Mouse (Mus musculus) adrenal gland, postnatal 10 days (tissue): ENCODE measurements around the gene C2cd6. TPM values are rescaled to one million over a fixed set of nuclear protein-coding genes. Genes with fewer than 3 reads are reported as not detected.

ENCODE experiments used
- DNase-seq: peaks from one replicate; pipeline ENCODE4 v3.0.0; 2021; ENCODE audit warnings: mixed read lengths
- long read RNA-seq, 2 experiments: library from polyadenylated mRNA; stranded (forward); transcript quantifications; one replicate each; pipeline ENCODE4 v2.0.0; 2021
- total RNA-seq, 2 experiments: library from RNA; stranded (reverse); gene quantifications; 2 replicates each; pipeline ENCODE4 v1.2.3; 2021

Gene C2cd6
- not detected for total RNA-seq
- long read RNA-seq, experiment 1: 0 reads
- long read RNA-seq, experiment 2: 0 reads

DNA sequence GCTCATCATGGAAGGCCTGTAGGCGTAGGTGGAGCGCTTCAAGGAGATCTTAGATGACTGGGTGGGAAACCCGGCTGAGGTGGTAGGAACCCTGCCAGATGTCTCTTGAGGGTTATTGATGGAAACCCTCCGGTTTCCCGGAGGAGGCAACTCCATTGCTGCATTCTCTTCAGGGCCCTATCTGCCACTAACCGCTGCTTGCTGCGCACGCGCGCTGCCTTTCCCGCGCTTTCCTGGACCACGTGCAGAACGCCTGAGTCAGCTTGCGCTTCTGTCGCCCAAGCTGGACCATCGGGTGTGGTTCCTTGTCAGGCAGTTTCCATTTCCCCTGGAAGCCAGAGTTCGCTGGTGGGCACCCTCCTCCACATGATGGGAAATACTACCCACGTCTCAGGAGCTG, at the start of gene C2cd6:
Gene C2cd6, minus strand, starts transcription at position 196 of the 400 bp plus-strand sequence.
- DNase-seq: no peak

DNA sequence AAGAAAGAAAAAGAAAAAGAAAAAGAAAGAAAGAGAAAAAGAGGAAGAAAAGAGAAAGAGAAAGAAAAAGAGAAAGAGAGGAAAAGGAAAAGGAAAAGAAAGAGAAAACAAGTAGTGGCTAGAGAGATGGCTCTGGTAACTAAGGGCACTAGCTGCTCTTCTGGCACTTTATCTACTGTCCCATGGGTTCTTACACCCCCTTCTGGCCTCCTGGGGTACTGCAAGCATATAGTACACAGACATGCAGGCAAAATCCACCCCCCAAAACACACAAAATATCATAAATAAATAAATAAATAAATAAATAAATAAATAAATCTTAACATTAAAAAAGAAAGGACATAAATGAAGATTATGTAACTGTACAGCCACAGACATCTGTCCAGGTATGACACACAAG, 48.1 kb upstream of the C2cd6 start:
- peak; percentile 79 for DNase-seq

DNA sequence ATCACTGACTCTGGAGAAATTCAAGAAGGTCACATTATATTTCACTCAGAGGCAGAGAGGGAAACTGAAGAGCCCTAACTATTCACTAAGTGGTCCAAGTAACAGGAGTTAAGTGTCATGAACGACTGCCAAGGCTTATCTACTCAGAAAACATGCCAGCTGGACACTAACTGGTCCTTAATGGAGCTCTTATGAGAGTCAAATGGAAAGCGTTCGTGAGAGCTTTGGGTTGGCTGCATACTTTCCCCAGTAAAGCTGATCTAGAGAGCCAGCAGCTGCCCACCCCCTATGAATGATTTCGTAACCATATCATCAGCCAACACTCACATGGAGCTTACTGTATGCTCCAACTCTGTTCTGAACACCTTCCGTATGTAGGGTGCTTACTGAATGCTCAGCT, 39.7 kb upstream of the C2cd6 start:
- no peak for DNase-seq

DNA sequence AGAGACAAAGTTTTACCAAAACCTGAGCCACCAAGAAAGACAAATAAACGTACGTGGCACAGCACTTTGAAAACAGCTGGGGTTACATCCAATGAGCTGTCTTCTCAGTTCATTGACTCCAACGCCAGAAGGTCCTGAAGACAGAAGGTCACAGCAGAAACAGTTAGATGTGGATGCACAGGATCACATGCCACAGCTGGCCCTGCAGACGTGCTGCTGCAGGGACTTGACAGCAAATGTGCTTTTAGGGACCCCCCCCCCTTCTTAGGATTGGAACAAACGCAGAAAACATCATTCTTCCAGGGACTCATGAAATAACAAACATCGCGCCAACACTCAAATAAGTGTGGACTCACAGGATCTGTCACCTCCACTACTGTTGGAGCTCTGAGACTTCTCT, 34.2 kb upstream of the C2cd6 start:
- no peak for DNase-seq

DNA sequence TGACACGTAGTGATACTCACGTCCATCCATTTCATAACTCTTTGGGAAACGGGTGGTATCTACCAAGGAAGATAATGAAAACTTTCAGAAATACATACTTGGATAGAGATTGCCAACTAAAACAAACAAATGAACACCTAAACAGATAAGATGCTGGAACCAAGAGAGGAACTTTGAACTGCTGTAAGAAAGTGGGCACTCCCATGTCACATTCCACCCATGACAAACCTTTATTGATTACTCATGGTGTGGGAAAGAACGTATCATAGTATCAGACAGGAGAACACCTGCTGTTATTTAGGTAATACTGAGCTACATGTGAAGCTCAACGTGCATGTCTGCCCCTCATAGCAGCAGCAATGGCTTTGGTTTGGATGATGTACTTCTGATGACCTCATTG, 30.9 kb upstream of the C2cd6 start:
- no peak for DNase-seq

- DNase-seq: peak; percentile 95
These were observed 25.2 kb upstream of the C2cd6 start, which contains the start of gene Tmem237 for GRCm38 (mm10) chr1:59119720-59120457. Gene Tmem237, minus strand, starts transcription at chr1:59120408.

GRCm38 (mm10) chr1:59110524-59110923, 15.8 kb upstream of the C2cd6 start:
- peak; percentile 10 for DNase-seq

GRCm38 (mm10) chr1:59102071-59102470, 7.4 kb upstream of the C2cd6 start:
- DNase-seq: no peak

- DNase-seq: no peak
These were observed 6.3 kb upstream of the C2cd6 start for GRCm38 (mm10) chr1:59101020-59101419.

DNA sequence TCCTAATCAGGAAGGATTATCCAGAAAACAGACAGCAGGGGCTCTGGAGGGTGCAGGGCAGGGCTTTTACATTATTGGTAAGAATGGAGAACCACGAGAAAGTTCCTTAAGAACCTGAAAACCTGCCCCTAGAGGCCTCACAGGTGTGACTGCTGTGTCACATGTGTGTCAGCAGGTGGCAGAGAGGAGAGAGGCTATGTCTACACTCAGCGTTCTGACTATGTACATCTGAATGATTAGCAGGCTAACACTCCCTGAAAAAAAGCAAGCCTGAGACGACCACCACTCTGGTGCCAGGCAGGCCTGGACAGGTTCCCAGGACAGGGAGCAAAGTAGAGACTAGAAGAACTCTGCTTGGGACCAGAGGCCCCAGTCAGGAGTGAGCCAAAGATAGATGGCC, 23.8 kb downstream of the C2cd6 start:
- no peak for DNase-seq

DNA sequence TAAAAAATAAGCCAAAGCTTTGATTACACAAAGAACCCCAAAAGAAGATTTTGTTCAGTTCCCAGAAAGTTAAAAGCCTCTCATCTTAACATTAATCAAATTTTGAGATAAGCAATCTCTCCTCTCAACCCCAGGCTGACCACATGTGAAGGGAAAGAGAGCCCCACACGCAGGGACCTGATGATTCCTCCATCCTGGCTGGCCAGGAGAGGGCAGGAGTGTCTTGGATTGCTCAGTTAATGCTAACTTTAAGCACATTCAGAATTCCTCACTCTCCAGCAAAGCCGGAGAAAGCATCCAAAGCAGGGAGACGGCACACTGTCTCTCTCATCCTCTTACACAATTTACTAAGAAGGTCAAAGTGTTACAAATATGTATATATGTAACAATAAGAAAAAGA, 26.7 kb downstream of the C2cd6 start:
- peak; percentile 66 for DNase-seq

DNA sequence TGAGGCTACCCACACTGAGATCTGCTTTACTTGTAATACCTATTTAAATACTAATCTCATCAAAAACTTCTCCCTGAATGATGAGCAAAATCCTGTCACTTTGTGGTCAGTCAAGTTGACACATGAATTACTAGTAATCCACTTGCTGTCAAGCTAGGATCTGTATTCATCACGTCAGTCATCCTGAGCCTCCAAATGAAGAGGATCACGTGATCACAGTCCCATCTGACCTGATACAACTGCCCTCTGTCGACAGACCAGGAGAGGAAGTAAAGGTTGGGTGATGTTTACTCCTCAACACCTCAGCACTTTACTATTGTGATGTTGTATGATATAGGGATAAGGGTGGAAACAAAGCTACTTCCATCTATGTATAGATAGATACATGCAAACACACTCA, 31.0 kb downstream of the C2cd6 start:
- no peak for DNase-seq

- no peak for DNase-seq
These were observed 37.7 kb downstream of the C2cd6 start for GRCm38 (mm10) chr1:59056955-59057354.

GRCm38 (mm10) chr1:59051306-59051705, 43.4 kb downstream of the C2cd6 start:
- DNase-seq: no peak

DNA sequence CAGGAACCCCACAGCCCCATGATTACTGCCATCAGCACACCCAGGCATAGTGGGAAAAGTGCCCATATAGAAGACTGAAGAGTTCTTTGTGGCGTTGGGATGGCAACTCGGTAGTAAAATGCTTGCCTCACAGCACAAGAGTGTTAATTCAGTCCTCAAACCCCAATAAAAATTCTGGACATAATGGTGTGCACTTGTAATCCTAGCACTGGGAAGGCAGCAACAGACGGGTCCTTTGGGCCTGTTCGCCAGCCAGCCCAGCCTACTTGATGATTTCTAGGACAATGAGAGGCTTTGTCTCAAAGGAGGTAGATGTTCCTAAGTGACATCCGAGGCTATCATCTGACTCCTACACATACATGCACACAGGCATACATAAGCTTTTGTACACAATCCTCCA, 57.0 kb downstream of the C2cd6 start:
- no peak for DNase-seq

GRCm38 (mm10) chr1:59021556-59021955, 73.1 kb downstream of the C2cd6 start:
- no peak for DNase-seq

GRCm38 (mm10) chr1:59009250-59009649, 85.5 kb downstream of the C2cd6 start:
- DNase-seq: peak; percentile 53

Other genes starting within 250 kb of the C2cd6 start
- 10 to 100 TPM; 38.9 to 54.9 TPM for gene Trak2, start 121.5 kb downstream of the C2cd6 start, total RNA-seq
- 10 to 100 TPM; 36.2 to 51.2 TPM for gene Stradb, start 121.4 kb downstream of the C2cd6 start, total RNA-seq
- gene Tmem237, start 25.5 kb upstream of the C2cd6 start, total RNA-seq: 10 to 100 TPM; 15.2 to 15.3 TPM
- gene Mpp4, start 68.5 kb upstream of the C2cd6 start, total RNA-seq: under 1 TPM; 0.69 to 0.94 TPM
- 10 to 100 TPM; 15.6 to 16.5 TPM for gene Als2, start 142.3 kb upstream of the C2cd6 start, total RNA-seq
- not detected for gene Cdk15, start 162.0 kb upstream of the C2cd6 start, total RNA-seq